Mouse (Mus musculus): ENCODE results near the gene Trank1. TPM values are rescaled to one million over a fixed set of nuclear protein-coding genes. Genes with fewer than 3 reads are reported as not detected.
A peak's percentile ranks its signal among the peaks of the same experiment; 100 is the strongest.

The Trank1 gene
- polyA plus RNA-seq, 1 experiment from 2014 or later, result 20.7 TPM

DNA sequence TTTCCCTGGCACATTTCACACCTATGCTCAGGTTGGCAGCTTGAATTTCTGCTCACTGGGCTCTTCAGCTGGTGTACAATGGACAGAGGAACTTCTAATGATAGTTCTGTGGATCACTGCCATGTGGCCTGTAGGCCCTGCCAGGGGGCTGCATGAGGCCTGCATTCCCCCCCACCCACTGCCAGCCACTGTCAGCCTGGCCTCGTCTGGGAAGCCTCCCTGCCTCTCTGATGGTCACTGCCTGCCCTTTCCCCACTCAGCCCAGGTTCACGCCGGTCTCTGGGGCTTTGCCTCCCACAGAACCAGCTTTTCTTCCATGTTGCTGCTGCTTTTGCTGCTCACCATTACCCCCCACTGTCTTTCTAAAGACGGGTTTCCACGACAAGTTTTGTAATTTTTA lies 83.7 kb downstream of the Trank1 start:
- 59% methylated on average over 5 of the region's 5 CpGs for WGBS
- H3K4me2 ChIP-seq (ENCODE audit: low read length), result no peak overlapping the region
- no peaks in the 10 kb centered on the region for H3K27me3 ChIP-seq (ENCODE audit: control insufficient read depth, insufficient read depth, low read depth, low read length)
- H3K36me3 ChIP-seq (ENCODE audit: control insufficient read depth, insufficient read depth, low read length), result peaks cover 19% of the 10 kb centered on the region; the same call in 1 of the 2 replicates
- no peaks in the 10 kb centered on the region for H3K9me3 ChIP-seq (replicated peaks; ENCODE audit: control insufficient read depth, low read length, poor library complexity, severe bottlenecking)
- no peak for ATAC-seq
- no peak overlapping the region for H3K4me3 ChIP-seq (ENCODE audit: low read depth, low read length)
- no peak overlapping the region for H3K27ac ChIP-seq (ENCODE audit: low read length)
- H3K9ac ChIP-seq (ENCODE audit: low read depth, low read length), result no peak overlapping the region
- no peaks in the 10 kb centered on the region for H3K4me1 ChIP-seq (ENCODE audit: control insufficient read depth, insufficient read depth, low read length)

- no peak overlapping the region for H3K4me3 ChIP-seq (ENCODE audit: low read depth, low read length)
- H3K4me1 ChIP-seq (ENCODE audit: control insufficient read depth, insufficient read depth, low read length), result no peaks in the 10 kb centered on the region
- no peak for ATAC-seq
- H3K4me2 ChIP-seq (ENCODE audit: low read length), result no peak overlapping the region
- no peaks in the 10 kb centered on the region for H3K27me3 ChIP-seq (ENCODE audit: control insufficient read depth, insufficient read depth, low read depth, low read length)
- H3K27ac ChIP-seq (ENCODE audit: low read length), result no peak overlapping the region
- WGBS, result 85% methylated on average over 2 of the region's 2 CpGs
- no peak overlapping the region for H3K9ac ChIP-seq (ENCODE audit: low read depth, low read length)
- H3K9me3 ChIP-seq (replicated peaks; ENCODE audit: control insufficient read depth, low read length, poor library complexity, severe bottlenecking), result no peaks in the 10 kb centered on the region
- peaks cover 7% of the 10 kb centered on the region; the same call in 1 of the 2 replicates for H3K36me3 ChIP-seq (ENCODE audit: control insufficient read depth, insufficient read depth, low read length)
Measured at GRCm38 (mm10) chr9:111398059-111398458, 86.5 kb downstream of the Trank1 start.

DNA sequence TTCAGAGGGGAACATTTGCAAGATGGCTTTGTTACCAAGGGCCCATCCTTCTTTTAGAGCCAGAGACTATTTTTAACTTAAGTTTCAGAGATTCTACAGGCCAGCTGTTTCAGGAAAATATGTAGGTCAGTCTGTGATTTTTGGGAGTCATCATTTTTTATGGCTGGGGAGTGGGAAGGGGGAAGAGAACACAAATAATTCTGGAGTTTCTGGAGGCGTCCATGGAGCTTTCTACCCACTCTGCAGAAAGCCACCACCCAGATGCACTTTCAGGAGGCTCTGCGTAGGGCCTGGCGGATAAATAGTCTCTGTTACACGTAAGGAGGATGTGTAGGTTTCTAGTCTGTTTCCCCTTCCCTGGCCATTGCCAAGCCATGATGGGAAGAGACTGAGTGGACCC lies 88.5 kb downstream of the Trank1 start:
- no peak overlapping the region for H3K4me2 ChIP-seq (ENCODE audit: low read length)
- no peak for ATAC-seq
- H3K27ac ChIP-seq (ENCODE audit: low read length), result no peak overlapping the region
- H3K27me3 ChIP-seq (ENCODE audit: control insufficient read depth, insufficient read depth, low read depth, low read length), result no peaks in the 10 kb centered on the region
- no peak overlapping the region for H3K4me3 ChIP-seq (ENCODE audit: low read depth, low read length)
- no peak overlapping the region for H3K9ac ChIP-seq (ENCODE audit: low read depth, low read length)
- WGBS, result 94% methylated on average over 4 of the region's 4 CpGs
- H3K9me3 ChIP-seq (replicated peaks; ENCODE audit: control insufficient read depth, low read length, poor library complexity, severe bottlenecking), result no peaks in the 10 kb centered on the region
- no peaks in the 10 kb centered on the region for H3K4me1 ChIP-seq (ENCODE audit: control insufficient read depth, insufficient read depth, low read length)
- H3K36me3 ChIP-seq (ENCODE audit: control insufficient read depth, insufficient read depth, low read length), result peaks cover 8% of the 10 kb centered on the region; the same call in 1 of the 2 replicates

DNA sequence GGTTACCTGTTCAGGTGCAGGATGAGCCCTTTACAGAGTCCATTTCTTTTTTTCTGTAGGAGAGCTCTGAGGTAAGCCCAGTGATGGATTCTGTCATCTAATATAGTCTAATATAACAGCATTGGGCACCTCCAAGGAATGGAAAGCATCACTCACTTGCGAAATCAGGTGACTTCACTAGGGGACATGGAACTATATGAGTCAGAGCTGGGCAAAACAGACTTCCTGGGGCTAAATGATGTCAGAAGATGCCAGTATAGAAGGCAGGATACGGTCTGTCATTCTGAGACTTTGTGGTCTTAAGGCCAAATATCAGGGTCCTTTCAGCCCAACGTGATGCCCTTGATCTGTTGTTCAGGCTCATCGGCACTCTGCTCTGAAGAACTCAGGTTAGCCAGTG lies 91.6 kb downstream of the Trank1 start:
- ATAC-seq, result no peak

DNA sequence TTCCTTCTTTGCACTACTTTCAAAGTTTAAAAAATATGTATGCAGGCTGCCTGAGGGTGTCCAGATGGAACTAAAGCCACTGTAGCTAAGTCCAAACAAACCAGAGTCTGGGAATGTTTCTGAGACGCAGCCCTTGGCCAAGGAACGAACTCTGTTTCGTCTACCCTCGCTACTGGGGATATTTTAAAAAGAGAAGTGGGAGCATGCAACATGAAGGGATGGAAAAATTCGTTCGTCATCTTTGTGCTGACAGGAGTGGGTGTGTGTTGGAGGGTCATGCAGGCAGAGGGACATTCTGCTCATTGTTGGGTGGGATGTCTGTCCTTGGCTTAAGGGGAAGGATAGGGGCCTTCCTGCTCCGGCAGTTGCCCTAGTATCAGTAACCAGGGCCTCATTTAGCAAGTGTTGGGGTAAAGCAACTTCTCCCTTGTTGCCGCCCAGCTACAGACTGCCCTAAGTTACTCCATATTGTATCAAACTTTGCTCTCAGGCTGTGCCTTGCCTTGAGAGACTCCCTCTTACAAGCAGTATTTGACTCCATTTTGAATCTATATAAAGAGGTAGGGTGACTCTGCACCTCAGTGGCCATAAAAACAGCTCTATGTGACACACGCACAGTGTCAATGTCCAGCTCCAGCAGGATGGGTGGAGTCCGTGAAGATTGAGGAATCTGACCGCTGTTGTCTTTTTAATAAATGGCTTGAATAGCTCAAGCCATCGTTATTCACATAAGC lies 93.0 kb downstream of the Trank1 start:
- Histone ChIP-seq H3K36me3 (ENCODE audit: control insufficient read depth, insufficient read depth, low read length) (0 out of 2 replicates have a peak, but pooled peaks cover 2% of the 10 kb centered on the region), H3K27me3 (ENCODE audit: control insufficient read depth, insufficient read depth, low read depth, low read length) (no peaks in the 10 kb centered on the region), H3K9ac (ENCODE audit: low read depth, low read length) (no peak overlapping the region), H3K4me2 (ENCODE audit: low read length) (no peak overlapping the region), H3K4me1 (ENCODE audit: control insufficient read depth, insufficient read depth, low read length) (no peaks in the 10 kb centered on the region), H3K4me3 (ENCODE audit: low read depth, low read length) (no peak overlapping the region), H3K9me3 (replicated peaks; ENCODE audit: control insufficient read depth, low read length, poor library complexity, severe bottlenecking) (no peaks in the 10 kb centered on the region), H3K27ac (ENCODE audit: low read length) (no peak overlapping the region)
- WGBS, result 87% methylated on average over 12 of the region's 12 CpGs
- ATAC-seq, result no peak

More for the DNA sequence above, 91.6 kb downstream of the Trank1 start:
- H3K27me3 ChIP-seq (ENCODE audit: control insufficient read depth, insufficient read depth, low read depth, low read length), result no peaks in the 10 kb centered on the region
- H3K4me1 ChIP-seq (ENCODE audit: control insufficient read depth, insufficient read depth, low read length), result no peaks in the 10 kb centered on the region
- no peak overlapping the region for H3K27ac ChIP-seq (ENCODE audit: low read length)
- no peak overlapping the region for H3K4me3 ChIP-seq (ENCODE audit: low read depth, low read length)
- WGBS, result 96% methylated on average over 4 of the region's 4 CpGs
- H3K9me3 ChIP-seq (replicated peaks; ENCODE audit: control insufficient read depth, low read length, poor library complexity, severe bottlenecking), result no peaks in the 10 kb centered on the region
- no peak overlapping the region for H3K9ac ChIP-seq (ENCODE audit: low read depth, low read length)
- no peak overlapping the region for H3K4me2 ChIP-seq (ENCODE audit: low read length)
- 0 out of 2 replicates have a peak, but pooled peaks cover 2% of the 10 kb centered on the region for H3K36me3 ChIP-seq (ENCODE audit: control insufficient read depth, insufficient read depth, low read length)

GRCm38 (mm10) chr9:111405080-111405428 lies 93.5 kb downstream of the Trank1 start:
- H3K4me2 ChIP-seq (ENCODE audit: low read length), result no peak overlapping the region
- ATAC-seq, result no peak
- H3K4me3 ChIP-seq (ENCODE audit: low read depth, low read length), result no peak overlapping the region
- H3K9ac ChIP-seq (ENCODE audit: low read depth, low read length), result no peak overlapping the region
- 85% methylated on average over 6 of the region's 6 CpGs for WGBS
- 0 out of 2 replicates have a peak, but pooled peaks cover 2% of the 10 kb centered on the region for H3K36me3 ChIP-seq (ENCODE audit: control insufficient read depth, insufficient read depth, low read length)
- no peaks in the 10 kb centered on the region for H3K4me1 ChIP-seq (ENCODE audit: control insufficient read depth, insufficient read depth, low read length)
- H3K27me3 ChIP-seq (ENCODE audit: control insufficient read depth, insufficient read depth, low read depth, low read length), result no peaks in the 10 kb centered on the region
- H3K9me3 ChIP-seq (replicated peaks; ENCODE audit: control insufficient read depth, low read length, poor library complexity, severe bottlenecking), result no peaks in the 10 kb centered on the region
- H3K27ac ChIP-seq (ENCODE audit: low read length), result no peak overlapping the region

DNA sequence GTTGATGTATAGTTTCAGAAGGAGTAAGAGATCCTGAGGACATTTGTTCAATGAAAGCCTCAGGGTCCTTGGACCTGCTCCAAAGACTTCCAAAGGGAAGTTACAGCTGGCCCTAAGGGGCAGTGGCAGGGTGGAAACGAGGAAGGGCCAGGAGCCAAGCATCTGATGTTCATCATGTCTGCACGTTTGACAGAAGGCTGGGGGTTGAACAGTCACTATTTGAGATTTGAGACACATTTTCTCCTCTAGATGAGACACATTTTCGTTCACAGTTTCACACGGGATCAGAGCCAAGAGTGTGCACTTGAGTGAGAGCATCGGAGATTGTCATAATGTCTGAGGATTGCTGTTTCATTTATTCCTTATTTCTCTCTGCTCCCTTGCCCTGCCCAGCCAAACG lies 96.5 kb downstream of the Trank1 start:
- peaks cover 13% of the 10 kb centered on the region for H3K4me1 ChIP-seq (ENCODE audit: control insufficient read depth, insufficient read depth, low read length)
- H3K27ac ChIP-seq (ENCODE audit: low read length), result no peak overlapping the region
- H3K9me3 ChIP-seq (replicated peaks; ENCODE audit: control insufficient read depth, low read length, poor library complexity, severe bottlenecking), result no peaks in the 10 kb centered on the region
- ATAC-seq, result no peak
- H3K27me3 ChIP-seq (ENCODE audit: control insufficient read depth, insufficient read depth, low read depth, low read length), result no peaks in the 10 kb centered on the region
- 0 out of 2 replicates have a peak, but pooled peaks cover 2% of the 10 kb centered on the region for H3K36me3 ChIP-seq (ENCODE audit: control insufficient read depth, insufficient read depth, low read length)
- no peak overlapping the region for H3K9ac ChIP-seq (ENCODE audit: low read depth, low read length)
- H3K4me2 ChIP-seq (ENCODE audit: low read length), result no peak overlapping the region
- no peak overlapping the region for H3K4me3 ChIP-seq (ENCODE audit: low read depth, low read length)
- 75% methylated on average over 6 of the region's 6 CpGs for WGBS

DNA sequence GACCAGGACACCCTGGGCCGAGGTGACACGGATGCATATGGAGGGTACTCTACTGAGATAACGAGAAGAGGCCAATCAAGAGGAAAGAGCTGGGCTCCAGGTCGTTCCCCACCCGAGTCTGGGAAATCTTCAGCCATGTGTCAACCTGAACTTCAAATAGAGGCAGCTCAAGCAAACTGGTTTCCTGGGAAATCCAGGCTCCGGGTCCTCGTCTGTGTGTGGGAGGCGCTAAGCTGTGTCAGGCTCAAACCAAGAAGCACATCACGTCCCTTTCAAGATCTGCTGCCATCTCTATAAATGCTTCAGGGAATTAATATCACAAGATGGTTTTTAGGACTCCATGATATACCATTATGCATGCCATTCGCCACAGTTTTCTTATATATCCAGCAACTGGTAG lies 96.9 kb downstream of the Trank1 start:
- no peaks in the 10 kb centered on the region for H3K36me3 ChIP-seq (ENCODE audit: control insufficient read depth, insufficient read depth, low read length)
- no peak overlapping the region for H3K4me2 ChIP-seq (ENCODE audit: low read length)
- no peak overlapping the region for H3K27ac ChIP-seq (ENCODE audit: low read length)
- no peaks in the 10 kb centered on the region for H3K9me3 ChIP-seq (replicated peaks; ENCODE audit: control insufficient read depth, low read length, poor library complexity, severe bottlenecking)
- ATAC-seq, result no peak
- no peak overlapping the region for H3K4me3 ChIP-seq (ENCODE audit: low read depth, low read length)
- peaks cover 17% of the 10 kb centered on the region for H3K4me1 ChIP-seq (ENCODE audit: control insufficient read depth, insufficient read depth, low read length)
- H3K27me3 ChIP-seq (ENCODE audit: control insufficient read depth, insufficient read depth, low read depth, low read length), result no peaks in the 10 kb centered on the region
- 85% methylated on average over 10 of the region's 10 CpGs for WGBS
- no peak overlapping the region for H3K9ac ChIP-seq (ENCODE audit: low read depth, low read length)

DNA sequence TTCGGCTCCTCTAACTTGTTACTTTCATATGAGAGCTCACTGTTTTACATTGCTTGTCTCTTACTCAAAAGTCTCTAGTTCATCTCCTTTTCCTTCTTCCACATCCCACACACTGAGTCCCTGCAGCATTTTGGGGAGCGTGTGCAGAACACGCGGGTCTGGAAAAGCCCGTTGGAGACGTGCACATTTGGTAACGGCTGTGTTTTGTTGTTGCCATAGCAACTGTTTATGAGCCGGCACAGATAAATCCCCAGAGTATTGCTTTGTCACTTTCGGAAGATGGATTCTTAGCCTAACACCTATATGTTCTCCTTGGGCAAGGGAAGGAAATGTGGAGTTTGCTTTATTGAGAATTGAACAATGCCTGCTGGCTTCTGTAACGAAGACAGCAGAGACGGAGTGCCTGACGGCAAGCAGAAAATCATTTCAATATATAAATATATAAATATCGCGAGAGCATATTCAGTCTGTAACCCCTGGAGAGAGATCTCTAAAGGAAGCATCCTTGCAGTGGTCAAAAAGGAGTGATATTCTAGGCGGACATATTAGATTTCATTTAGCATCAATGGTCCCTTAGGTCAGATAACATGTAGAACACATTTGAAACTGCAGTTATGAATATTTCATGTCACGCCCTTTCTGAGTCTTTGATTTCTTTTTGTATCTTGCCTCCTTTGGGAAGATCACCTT lies 101.1 kb downstream of the Trank1 start:
- peak overlapping the region; percentile 38 for H3K4me2 ChIP-seq (ENCODE audit: low read length)
- peak; percentile 71 for ATAC-seq

More for the DNA sequence above, 101.1 kb downstream of the Trank1 start:
- 31% methylated on average over 16 of the region's 16 CpGs for WGBS
- Histone ChIP-seq H3K4me3 (ENCODE audit: low read depth, low read length) (peak overlapping the region; percentile 9; the same call in 1 of the 2 replicates), H3K36me3 (ENCODE audit: control insufficient read depth, insufficient read depth, low read length) (no peaks in the 10 kb centered on the region), H3K4me1 (ENCODE audit: control insufficient read depth, insufficient read depth, low read length) (peaks cover 17% of the 10 kb centered on the region), H3K9me3 (replicated peaks; ENCODE audit: control insufficient read depth, low read length, poor library complexity, severe bottlenecking) (no peaks in the 10 kb centered on the region), H3K27ac (ENCODE audit: low read length) (peak overlapping the region; percentile 77), H3K27me3 (ENCODE audit: control insufficient read depth, insufficient read depth, low read depth, low read length) (no peaks in the 10 kb centered on the region), H3K9ac (ENCODE audit: low read depth, low read length) (no peak overlapping the region)
